Mouse (Mus musculus): Measurements from ENCODE around the gene Reps1.
A peak's percentile ranks its signal among the peaks of the same experiment; 100 is the strongest.
"Not testable (repeated sequence)": the region's sequence is repeated elsewhere in the genome, so short reads cannot be mapped to it uniquely, and the experiment has no call there.

Reps1 gene

GRCm38 (mm10) chr10:18066031-18066439 is 10.4 kb downstream of the Reps1 start:
- no peak for DNase-seq

- no peak for DNase-seq
Observed at GRCm38 (mm10) chr10:18067761-18068446, 12.2 kb downstream of the Reps1 start.

- DNase-seq = no peak
Observed at GRCm38 (mm10) chr10:18068880-18069279, 13.2 kb downstream of the Reps1 start.

GRCm38 (mm10) chr10:18069576-18069975 is 13.9 kb downstream of the Reps1 start:
- DNase-seq = peak; percentile 24

- peak; percentile 24 for DNase-seq
Observed at GRCm38 (mm10) chr10:18070144-18070543, 14.5 kb downstream of the Reps1 start.

- DNase-seq = no peak
Observed at GRCm38 (mm10) chr10:18070616-18071015, 15.0 kb downstream of the Reps1 start.

- DNase-seq = no peak
Observed at GRCm38 (mm10) chr10:18072871-18073270, 17.2 kb downstream of the Reps1 start.

- no peak for DNase-seq
Observed at GRCm38 (mm10) chr10:18074383-18075075, 18.9 kb downstream of the Reps1 start.

- DNase-seq = no peak
Observed at GRCm38 (mm10) chr10:18075845-18076244, 20.2 kb downstream of the Reps1 start.

- no peak for DNase-seq
Observed at GRCm38 (mm10) chr10:18081536-18081935, 25.9 kb downstream of the Reps1 start.

GRCm38 (mm10) chr10:18082772-18083171 is 27.1 kb downstream of the Reps1 start:
- no peak for DNase-seq

GRCm38 (mm10) chr10:18090691-18091090 is 35.0 kb downstream of the Reps1 start:
- DNase-seq = no peak

GRCm38 (mm10) chr10:18102166-18102565 is 46.5 kb downstream of the Reps1 start:
- DNase-seq = no peak

- DNase-seq = no peak
Observed at GRCm38 (mm10) chr10:18107471-18107870, 51.8 kb downstream of the Reps1 start.

GRCm38 (mm10) chr10:18110940-18111339 is 55.3 kb downstream of the Reps1 start:
- DNase-seq = no peak

- DNase-seq = no peak
Observed at GRCm38 (mm10) chr10:18113473-18114093, 57.9 kb downstream of the Reps1 start.

GRCm38 (mm10) chr10:18118336-18118735 is 62.7 kb downstream of the Reps1 start:
- DNase-seq = no peak

- no peak for DNase-seq
Observed at GRCm38 (mm10) chr10:18130276-18130675, 74.6 kb downstream of the Reps1 start.

GRCm38 (mm10) chr10:18131666-18132650 is 76.3 kb downstream of the Reps1 start:
- DNase-seq = no peak

GRCm38 (mm10) chr10:18138853-18139503 is 83.3 kb downstream of the Reps1 start:
- not testable (repeated sequence) for DNase-seq

- DNase-seq = no peak
Observed at GRCm38 (mm10) chr10:18139615-18140014, 84.0 kb downstream of the Reps1 start.

GRCm38 (mm10) chr10:18141389-18141788 is 85.7 kb downstream of the Reps1 start:
- no peak for DNase-seq

Measured in cerebellum, adult 11-12 months (tissue).